Mouse (Mus musculus) thymus, adult 2 months (tissue): ENCODE data around the gene Ppp1r1b.

Source experiments
- CTCF ChIP-seq: fragments of 200-500 bp; IDR thresholded peaks from 2 replicates; pipeline ENCODE4 v1.5.1; 2012; ENCODE audit warnings: mild to moderate bottlenecking, control low read depth, low read length, moderate library complexity, borderline replicate concordance; ENCODE audit not compliant: control insufficient read depth, poor library complexity, insufficient read depth; ENCODE audit errors: extremely low read depth
- POLR2A ChIP-seq: fragments of 200-500 bp; IDR thresholded peaks from 2 replicates; pipeline ENCODE4 v1.6.1; 2012; ENCODE audit warnings: mild to moderate bottlenecking, low read length, control low read depth, moderate library complexity; ENCODE audit not compliant: control insufficient read depth, poor library complexity, insufficient read depth; ENCODE audit errors: extremely low read depth

GRCm38 (mm10) chr11:98353651-98354211, 5.5 kb downstream of the Ppp1r1b start:
- TF ChIP-seq CTCF: no peak
- no peak for TF ChIP-seq POLR2A
